Mouse (Mus musculus) left cerebral cortex, adult 11 months (tissue): ENCODE results near the gene 4930404N11Rik.

ENCODE experiments used
- DNase-seq: peaks from one replicate; pipeline ENCODE4 v3.0.0; 2022; ENCODE audit warnings: low spot score

The 4930404N11Rik gene

GRCm38 (mm10) chr10:81379809-81380378 lies 14.3 kb upstream of the 4930404N11Rik start:
- DNase-seq, result no peak

- DNase-seq, result no peak
These were observed 13.6 kb upstream of the 4930404N11Rik start for GRCm38 (mm10) chr10:81379183-81379553.

GRCm38 (mm10) chr10:81378553-81379182 lies 13.1 kb upstream of the 4930404N11Rik start:
- DNase-seq, result peak; percentile 100

GRCm38 (mm10) chr10:81377793-81378552 lies 12.4 kb upstream of the 4930404N11Rik start, which contains the start of gene Fzr1:
TSS of gene Fzr1 (minus strand) at chr10:81378516.
- no peak for DNase-seq

- no peak for DNase-seq
These were observed 11.7 kb upstream of the 4930404N11Rik start for GRCm38 (mm10) chr10:81377362-81377664.

- DNase-seq, result no peak
These were observed 11.1 kb upstream of the 4930404N11Rik start for GRCm38 (mm10) chr10:81376561-81377361.

- DNase-seq, result no peak
These were observed 9.7 kb upstream of the 4930404N11Rik start for GRCm38 (mm10) chr10:81375322-81375721.

GRCm38 (mm10) chr10:81367207-81367495 lies 1.5 kb upstream of the 4930404N11Rik start:
- DNase-seq, result no peak

GRCm38 (mm10) chr10:81366477-81367206 lies 1.0 kb upstream of the 4930404N11Rik start:
- no peak for DNase-seq

GRCm38 (mm10) chr10:81365073-81365472 lies 543 bp downstream of the 4930404N11Rik start:
- DNase-seq, result no peak

- no peak for DNase-seq
These were observed 950 bp downstream of the 4930404N11Rik start for GRCm38 (mm10) chr10:81364666-81365065.

GRCm38 (mm10) chr10:81363436-81364346 lies 1.9 kb downstream of the 4930404N11Rik start:
- no peak for DNase-seq

- no peak for DNase-seq
These were observed 3.2 kb downstream of the 4930404N11Rik start for GRCm38 (mm10) chr10:81362336-81362949.

GRCm38 (mm10) chr10:81360721-81361120 lies 4.9 kb downstream of the 4930404N11Rik start:
- no peak for DNase-seq

GRCm38 (mm10) chr10:81358841-81359240 lies 6.8 kb downstream of the 4930404N11Rik start:
- no peak for DNase-seq

GRCm38 (mm10) chr10:81358209-81358608 lies 7.4 kb downstream of the 4930404N11Rik start:
- DNase-seq, result no peak

- peak; percentile 77 for DNase-seq
These were observed 8.4 kb downstream of the 4930404N11Rik start, which contains the start of gene Mfsd12 for GRCm38 (mm10) chr10:81356991-81357844. TSS of gene Mfsd12 (plus strand) at chr10:81357491.

- no peak for DNase-seq
These were observed 9.1 kb downstream of the 4930404N11Rik start for GRCm38 (mm10) chr10:81356352-81356990.

GRCm38 (mm10) chr10:81355533-81355932 lies 10.1 kb downstream of the 4930404N11Rik start:
- DNase-seq, result no peak
